Mouse (Mus musculus) right cerebral cortex, postnatal 25 days (tissue): Measurements from ENCODE around the gene Otud4.
"Not testable (repeated sequence)": the region's sequence is repeated elsewhere in the genome, so short reads cannot be mapped to it uniquely, and the experiment has no call there.

Experiments
- DNase-seq: peaks from one replicate; pipeline ENCODE4 v3.0.0; 2022

Otud4 gene

GRCm38 (mm10) chr8:79639586-79640451 is at the start of gene Otud4:
Gene Otud4, plus strand, starts transcription at chr8:79639618.
- peak; percentile 71 for DNase-seq

- DNase-seq = no peak
These were observed 38.5 kb upstream of the Otud4 start for GRCm38 (mm10) chr8:79600962-79601361.

GRCm38 (mm10) chr8:79603204-79603603 is 36.2 kb upstream of the Otud4 start:
- not testable (repeated sequence) for DNase-seq

GRCm38 (mm10) chr8:79606225-79606624 is 33.2 kb upstream of the Otud4 start:
- DNase-seq = no peak

GRCm38 (mm10) chr8:79606751-79607300 is 32.6 kb upstream of the Otud4 start:
- no peak for DNase-seq

GRCm38 (mm10) chr8:79608701-79609100 is 30.7 kb upstream of the Otud4 start:
- DNase-seq = no peak

GRCm38 (mm10) chr8:79610268-79610667 is 29.1 kb upstream of the Otud4 start:
- no peak for DNase-seq

GRCm38 (mm10) chr8:79612298-79612697 is 27.1 kb upstream of the Otud4 start:
- DNase-seq = no peak

- no peak for DNase-seq
These were observed 26.5 kb upstream of the Otud4 start for GRCm38 (mm10) chr8:79612965-79613364.

GRCm38 (mm10) chr8:79615741-79616350 is 23.6 kb upstream of the Otud4 start:
- DNase-seq = no peak

GRCm38 (mm10) chr8:79618906-79619305 is 20.5 kb upstream of the Otud4 start:
- DNase-seq = no peak

- no peak for DNase-seq
These were observed 20.1 kb upstream of the Otud4 start for GRCm38 (mm10) chr8:79619353-79619752.

- DNase-seq = no peak
These were observed 19.4 kb upstream of the Otud4 start for GRCm38 (mm10) chr8:79620000-79620399.

- DNase-seq = no peak
These were observed 18.7 kb upstream of the Otud4 start for GRCm38 (mm10) chr8:79620489-79621276.

GRCm38 (mm10) chr8:79622346-79622745 is 17.1 kb upstream of the Otud4 start:
- DNase-seq = no peak

- DNase-seq = no peak
These were observed 16.1 kb upstream of the Otud4 start for GRCm38 (mm10) chr8:79623351-79623750.

GRCm38 (mm10) chr8:79624416-79624815 is 15.0 kb upstream of the Otud4 start:
- DNase-seq = no peak

GRCm38 (mm10) chr8:79626213-79626612 is 13.2 kb upstream of the Otud4 start:
- DNase-seq = no peak

- no peak for DNase-seq
These were observed 3.9 kb upstream of the Otud4 start for GRCm38 (mm10) chr8:79635491-79635890.

- no peak for DNase-seq
These were observed 3.3 kb upstream of the Otud4 start for GRCm38 (mm10) chr8:79636151-79636550.

- no peak for DNase-seq
These were observed 2.2 kb upstream of the Otud4 start for GRCm38 (mm10) chr8:79637237-79637636.

GRCm38 (mm10) chr8:79638001-79638706 is 1.3 kb upstream of the Otud4 start:
- DNase-seq = no peak
